ENCODE assay signal across 18 mouse cellular contexts in genomic region chr6:15355852-15356251, GRCm38 (mm10).
A peak's percentile ranks its signal among the peaks of the same experiment; 100 is the strongest.
DNase-seq lines count a peak whose midpoint lies in the region; ATAC-seq and TF ChIP-seq lines count a peak whose summit lies in the region.
"Had no signal": no experiment of that assay in that cellular context is flagged by ENCODE, and none has a peak within 500 bp of the region (broad histone marks: within the 10 kb centered on the region; RNA-seq: fewer than 3 reads in every experiment).

No protein-coding gene starts in this region.

- H3K36me3 ChIP-seq in intestine, postnatal 0 days (ENCODE audit: control insufficient read depth, insufficient read depth): no peaks in the 10 kb centered on the region
- H3K36me3 ChIP-seq in intestine, embryonic 16.5 days (ENCODE audit: control insufficient read depth, insufficient read depth, low read length): no peaks in the 10 kb centered on the region
- H3K36me3 ChIP-seq in thymus, adult 2 months (ENCODE audit: control insufficient read depth, insufficient read depth, low read length): no peaks in the 10 kb centered on the region
- H3K36me3 ChIP-seq: embryonic facial prominence, embryonic 12.5 days; liver, embryonic 13.5 days had no signal

- no peak overlapping the region for H3K4me2 ChIP-seq in intestine, postnatal 0 days (replicated peaks; ENCODE audit: low read depth)
- no peak overlapping the region for H3K4me2 ChIP-seq in intestine, embryonic 16.5 days (ENCODE audit: low read depth, low read length)
- H3K4me2 ChIP-seq: embryonic facial prominence, embryonic 12.5 days; heart, embryonic 11.5 days; liver, embryonic 13.5 days had no signal

- WGBS in intestine, postnatal 0 days: 81% methylated on average over 4 of the region's 4 CpGs
- WGBS in intestine, embryonic 16.5 days: 80% methylated on average over 4 of the region's 4 CpGs
- WGBS in thymus, adult 2 months: 85% methylated on average over 4 of the region's 4 CpGs

- no peaks in the 10 kb centered on the region for H3K27me3 ChIP-seq in intestine, postnatal 0 days (replicated peaks; ENCODE audit: control insufficient read depth, insufficient read depth, low read length)
- no peaks in the 10 kb centered on the region for H3K27me3 ChIP-seq in intestine, embryonic 16.5 days (replicated peaks; ENCODE audit: control insufficient read depth, insufficient read depth, low read length)
- H3K27me3 ChIP-seq in thymus, adult 2 months (ENCODE audit: control insufficient read depth, insufficient read depth, low read length): no peaks in the 10 kb centered on the region
- H3K27me3 ChIP-seq: embryonic facial prominence, embryonic 12.5 days; liver, embryonic 13.5 days had no signal

- DNase-seq in CD4-positive, CD25-positive, alpha-beta regulatory T cell, adult 2 months (ENCODE audit: low read depth, low spot score): peak; percentile 16
- peak; percentile 4 for DNase-seq in thymus, postnatal 4 days
- no peak for DNase-seq in thymus, adult 2 months
- DNase-seq in urinary bladder, postnatal 10 days (ENCODE audit: low spot score): no peak
- no peak for DNase-seq in layer of hippocampus, adult 8-10 months (ENCODE audit: low spot score in 2 of 2)
- DNase-seq: cerebellum, postnatal 36 days; gastrocnemius, postnatal 25 days; kidney, postnatal 25 days; left cerebral cortex, postnatal 4 days; liver, embryonic 13.5 days; midbrain, embryonic 14.5 days; right cerebral cortex, postnatal 14 days had no signal

- H3K4me1 ChIP-seq in intestine, postnatal 0 days (replicated peaks; ENCODE audit: control insufficient read depth, insufficient read depth, low read length): no peaks in the 10 kb centered on the region
- H3K4me1 ChIP-seq in intestine, embryonic 16.5 days (ENCODE audit: control insufficient read depth, insufficient read depth, low read length): no peaks in the 10 kb centered on the region
- no peaks in the 10 kb centered on the region for H3K4me1 ChIP-seq in thymus, adult 2 months (replicated peaks; ENCODE audit: control insufficient read depth, insufficient read depth, low read length)
- H3K4me1 ChIP-seq: embryonic facial prominence, embryonic 12.5 days; liver, embryonic 13.5 days had no signal

- no peaks in the 10 kb centered on the region for H3K9me3 ChIP-seq in intestine, postnatal 0 days (ENCODE audit: control insufficient read depth)
- H3K9me3 ChIP-seq in intestine, embryonic 16.5 days (ENCODE audit: control insufficient read depth, low read length): no peaks in the 10 kb centered on the region
- H3K9me3 ChIP-seq: embryonic facial prominence, embryonic 12.5 days; liver, embryonic 13.5 days had no signal

- TF ChIP-seq POLR2A in thymus, adult 2 months (IDR thresholded peaks at IDR 0.05; ENCODE audit: control insufficient read depth, extremely low read depth, insufficient read depth, low read length, poor library complexity): no peak

- H3K27ac ChIP-seq in intestine, postnatal 0 days (ENCODE audit: low read depth, low read length): no peak overlapping the region
- no peak overlapping the region for H3K27ac ChIP-seq in intestine, embryonic 16.5 days (ENCODE audit: low read length)
- no peak overlapping the region for H3K27ac ChIP-seq in thymus, adult 2 months (ENCODE audit: control insufficient read depth, insufficient read depth, low read length)
- H3K27ac ChIP-seq: embryonic facial prominence, embryonic 12.5 days; liver, embryonic 13.5 days; macrophage had no signal

- no peak overlapping the region for H3K4me3 ChIP-seq in intestine, postnatal 0 days (ENCODE audit: low read depth, low read length)
- H3K4me3 ChIP-seq in intestine, embryonic 16.5 days (ENCODE audit: low read length): no peak overlapping the region
- no peak overlapping the region for H3K4me3 ChIP-seq in thymus, adult 2 months (ENCODE audit: control insufficient read depth, insufficient read depth, low read length)
- H3K4me3 ChIP-seq: embryonic facial prominence, embryonic 12.5 days; liver, embryonic 13.5 days had no signal

- H3K9ac ChIP-seq in intestine, postnatal 0 days (ENCODE audit: low read depth, low read length): no peak overlapping the region
- H3K9ac ChIP-seq in intestine, embryonic 16.5 days (ENCODE audit: low read depth, low read length): no peak overlapping the region
- H3K9ac ChIP-seq: embryonic facial prominence, embryonic 12.5 days; liver, embryonic 13.5 days had no signal

- peak; percentile 25 for TF ChIP-seq CTCF in intestine, postnatal 0 days (IDR thresholded peaks at IDR 0.05; ENCODE audit: low read depth)
- TF ChIP-seq CTCF in thymus, adult 2 months (IDR thresholded peaks at IDR 0.05; ENCODE audit: borderline replicate concordance, control insufficient read depth, extremely low read depth, insufficient read depth, low read length, poor library complexity): no peak

- no peak for ATAC-seq in CD4-positive, CD25-positive, alpha-beta regulatory T cell, adult 4 months
- no peak for ATAC-seq in intestine, postnatal 0 days
- no peak for ATAC-seq in intestine, embryonic 16.5 days

Comparison
In these comparisons a context has a peak if more than half of its experiments do, and no peak if none do; other contexts are left out.
1. DNase-seq: peak in CD4-positive, CD25-positive, alpha-beta regulatory T cell, adult 2 months (single experiment) and thymus, postnatal 4 days (single experiment); none in thymus, adult 2 months (single experiment), urinary bladder, postnatal 10 days (single experiment) and layer of hippocampus, adult 8-10 months (0 of 2).